Mouse (Mus musculus): ENCODE results near the gene Rgs6. TPM values are rescaled to one million over a fixed set of nuclear protein-coding genes. Genes with fewer than 3 reads are reported as not detected.

Gene Rgs6
- total and polyA plus RNA-seq, 3 experiments = not detected

- in situ Hi-C loops (cut with MboI; ENCODE audit: low pct_ligation_motif_present, low pct_unique_long_range_greater_than_20kb, low sequenced_read_pairs) = no loop called here
- Histone ChIP-seq H3K4me2 (ENCODE audit: insufficient read depth, low read depth, poor library complexity, severe bottlenecking) (no peak overlapping the region), H3K9ac (ENCODE audit: insufficient read depth, low read depth) (no peak overlapping the region), H3K9me3 (replicated peaks; ENCODE audit: low read length) (no peaks in the 10 kb centered on the region), H3K79me2 (replicated peaks; ENCODE audit: control insufficient read depth, extremely low read depth, insufficient read depth, poor library complexity, severe bottlenecking) (no peaks in the 10 kb centered on the region), H3K36me3 (replicated peaks in 1 of 2; ENCODE audit: control insufficient read depth in 1 of 2, insufficient read depth in 1 of 2, low read length in 1 of 2) (no peaks in the 10 kb centered on the region), H3K4me1 (ENCODE audit: control insufficient read depth in 1 of 2, insufficient read depth in 2 of 2) (no peaks in the 10 kb centered on the region), H3K4me3 (replicated peaks in 1 of 3; ENCODE audit: low read depth in 2 of 3, low read length in 2 of 3, poor library complexity in 1 of 3) (no peak overlapping the region), H3K27ac (ENCODE audit: insufficient read depth, low read depth) (no peak overlapping the region), H3K27me3 (replicated peaks) (no peaks in the 10 kb centered on the region)
- TF ChIP-seq MAX (IDR thresholded peaks at IDR 0.05; ENCODE audit: low read length) = no peak
- no peak for TF ChIP-seq ZC3H11A (IDR thresholded peaks at IDR 0.05; ENCODE audit: low read depth, low read length)
- TF ChIP-seq JUND (conservative IDR thresholded peaks at IDR 0.05; ENCODE audit: low read depth, low read length) = no peak
- TF ChIP-seq SIN3A (IDR thresholded peaks at IDR 0.05; ENCODE audit: low read length) = no peak
- TF ChIP-seq HCFC1 (IDR thresholded peaks at IDR 0.05; ENCODE audit: low read depth, low read length) = no peak
- no peak for TF ChIP-seq ETS1 (conservative IDR thresholded peaks at IDR 0.05; ENCODE audit: low read depth, low read length)
- no peak for TF ChIP-seq NELFE (IDR thresholded peaks at IDR 0.05; ENCODE audit: low read depth, low read length)
- TF ChIP-seq USF1 (IDR thresholded peaks at IDR 0.05; ENCODE audit: low read depth, low read length) = no peak
- no peak for TF ChIP-seq E2F4 (IDR thresholded peaks at IDR 0.05; ENCODE audit: insufficient replicate concordance, low read depth, low read length)
- TF ChIP-seq MXI1 (IDR thresholded peaks at IDR 0.05; ENCODE audit: low read depth, low read length) = no peak
- no peak for TF ChIP-seq TBP (conservative IDR thresholded peaks at IDR 0.05; ENCODE audit: low read depth, low read length)
- no peak for DNase-seq (ENCODE audit: extremely low read depth)
- dilution Hi-C loops (cut with MboI; ENCODE audit: extremely low pct_ligation_motif_present, extremely low pct_unique_long_range_greater_than_20kb, low sequenced_read_pairs) = no loop called here
Measured at GRCm38 (mm10) chr12:82932706-82933461, 344.8 kb downstream of the Rgs6 start.

- Histone ChIP-seq H3K9me3 (replicated peaks; ENCODE audit: low read length) (no peaks in the 10 kb centered on the region), H3K9ac (ENCODE audit: insufficient read depth, low read depth) (no peak overlapping the region), H3K4me2 (ENCODE audit: insufficient read depth, low read depth, poor library complexity, severe bottlenecking) (no peak overlapping the region), H3K79me2 (replicated peaks; ENCODE audit: control insufficient read depth, extremely low read depth, insufficient read depth, poor library complexity, severe bottlenecking) (no peaks in the 10 kb centered on the region), H3K27me3 (replicated peaks) (no peaks in the 10 kb centered on the region), H3K27ac (ENCODE audit: insufficient read depth, low read depth) (no peak overlapping the region), H3K4me1 (ENCODE audit: control insufficient read depth in 1 of 2, insufficient read depth in 2 of 2) (no peaks in the 10 kb centered on the region), H3K4me3 (replicated peaks in 1 of 3; ENCODE audit: low read depth in 2 of 3, low read length in 2 of 3, poor library complexity in 1 of 3) (no peak overlapping the region), H3K36me3 (replicated peaks in 1 of 2; ENCODE audit: control insufficient read depth in 1 of 2, insufficient read depth in 1 of 2, low read length in 1 of 2) (no peaks in the 10 kb centered on the region)
- dilution Hi-C loops (cut with MboI; ENCODE audit: extremely low pct_ligation_motif_present, extremely low pct_unique_long_range_greater_than_20kb, low sequenced_read_pairs) (no loop called here), in situ Hi-C loops (cut with MboI; ENCODE audit: low pct_ligation_motif_present, low pct_unique_long_range_greater_than_20kb, low sequenced_read_pairs) (no loop called here)
- TF ChIP-seq JUND (conservative IDR thresholded peaks at IDR 0.05; ENCODE audit: low read depth, low read length) (no peak), TCF12 (IDR thresholded peaks at IDR 0.05; ENCODE audit: low read depth, low read length) (no peak), ETS1 (conservative IDR thresholded peaks at IDR 0.05; ENCODE audit: low read depth, low read length) (no peak), ELF1 (IDR thresholded peaks at IDR 0.05; ENCODE audit: low read depth, low read length) (no peak), IRF4 (IDR thresholded peaks at IDR 0.05; ENCODE audit: low read depth, low read length) (no peak), KAT2A (IDR thresholded peaks at IDR 0.05; ENCODE audit: insufficient replicate concordance, low read length) (no peak), CHD1 (IDR thresholded peaks at IDR 0.05; ENCODE audit: low read depth, low read length) (no peak), RAD21 (IDR thresholded peaks at IDR 0.05; ENCODE audit: low read depth, low read length) (no peak), ZC3H11A (IDR thresholded peaks at IDR 0.05; ENCODE audit: low read depth, low read length) (no peak), MYC (IDR thresholded peaks at IDR 0.05; ENCODE audit: low read depth, low read length) (no peak), GABPA (IDR thresholded peaks at IDR 0.05; ENCODE audit: insufficient replicate concordance, low read depth, low read length) (no peak), USF1 (IDR thresholded peaks at IDR 0.05; ENCODE audit: low read depth, low read length) (no peak), PAX5 (IDR thresholded peaks at IDR 0.05; ENCODE audit: low read length) (no peak), E2F4 (IDR thresholded peaks at IDR 0.05; ENCODE audit: insufficient replicate concordance, low read depth, low read length) (no peak), TBP (conservative IDR thresholded peaks at IDR 0.05; ENCODE audit: low read depth, low read length) (no peak), CTCF (conservative IDR thresholded peaks at IDR 0.05 in 1 of 2, IDR thresholded peaks at IDR 0.05 in 1 of 2; ENCODE audit: low read depth in 2 of 2, low read length in 2 of 2) (no peak), POLR2A (IDR thresholded peaks at IDR 0.05; ENCODE audit: low read depth, low read length) (no peak), SMC3 (IDR thresholded peaks at IDR 0.05; ENCODE audit: low read depth, low read length) (no peak), MAZ (IDR thresholded peaks at IDR 0.05; ENCODE audit: low read depth, low read length) (no peak), JUN (IDR thresholded peaks at IDR 0.05; ENCODE audit: insufficient read depth, low read depth, low read length) (no peak)
- DNase-seq (ENCODE audit: extremely low read depth) = no peak
Measured at GRCm38 (mm10) chr12:82935121-82935762, 347.1 kb downstream of the Rgs6 start.
